Mouse (Mus musculus) 416B (cell line): ENCODE results near the gene Hbb-bs.
A peak's percentile ranks its signal among the peaks of the same experiment; 100 is the strongest.
"Not testable (repeated sequence)": the region's sequence is repeated elsewhere in the genome, so short reads cannot be mapped to it uniquely, and the experiment has no call there.

Experiments used
- DNase-seq: peaks from one replicate; pipeline ENCODE4 v3.0.0; 2011; ENCODE audit warnings: low read depth

Gene Hbb-bs

DNA sequence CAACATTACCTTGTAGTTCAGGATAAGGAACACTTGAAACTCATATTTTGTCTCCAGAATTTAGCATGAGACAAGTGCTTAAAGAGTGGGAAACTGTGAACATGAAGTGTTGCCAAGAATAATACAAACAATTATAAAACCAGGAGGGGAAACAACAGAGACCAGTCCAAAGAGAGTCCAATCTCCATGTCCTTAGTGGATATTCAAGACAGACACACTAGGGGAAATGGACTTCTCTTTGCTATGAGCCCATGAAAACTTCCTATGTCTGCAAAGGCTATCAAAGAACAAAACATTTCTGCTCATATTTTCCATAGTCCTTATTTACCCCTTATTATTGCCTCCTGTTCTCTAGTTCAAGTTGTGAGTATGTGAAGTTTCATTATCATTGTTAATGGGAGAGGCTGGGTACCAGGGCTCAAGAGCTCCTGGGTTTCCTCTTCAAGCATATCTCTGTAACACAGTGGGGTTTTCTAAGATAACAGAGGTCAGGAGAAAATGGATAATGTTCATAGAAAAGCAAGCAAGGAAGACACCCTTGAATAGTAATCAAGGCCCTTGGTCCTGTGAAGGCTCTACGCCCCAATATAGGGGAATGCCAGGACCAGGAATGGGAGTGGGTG is 16.6 kb downstream of the Hbb-bs start:
- DNase-seq, result peak; percentile 30

DNA sequence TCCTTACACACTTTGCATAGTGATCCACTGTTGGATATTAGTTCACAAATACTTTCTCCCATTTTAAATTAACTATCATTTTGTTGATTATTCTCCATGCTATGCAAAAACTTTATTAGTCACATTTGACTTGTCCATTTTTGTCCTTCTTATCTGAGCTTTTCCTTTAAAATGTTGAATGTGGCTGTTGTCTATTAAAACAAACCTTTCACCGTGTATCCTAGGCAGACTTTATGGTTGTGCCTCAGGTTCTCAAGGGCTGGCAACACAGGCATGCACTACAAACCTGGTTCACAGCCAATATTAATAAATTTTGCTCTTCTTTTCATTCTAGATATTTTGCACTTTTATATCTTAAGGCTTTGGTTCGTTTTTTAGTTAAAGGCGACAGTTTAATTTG is 17.1 kb downstream of the Hbb-bs start:
- DNase-seq, result no peak

DNA sequence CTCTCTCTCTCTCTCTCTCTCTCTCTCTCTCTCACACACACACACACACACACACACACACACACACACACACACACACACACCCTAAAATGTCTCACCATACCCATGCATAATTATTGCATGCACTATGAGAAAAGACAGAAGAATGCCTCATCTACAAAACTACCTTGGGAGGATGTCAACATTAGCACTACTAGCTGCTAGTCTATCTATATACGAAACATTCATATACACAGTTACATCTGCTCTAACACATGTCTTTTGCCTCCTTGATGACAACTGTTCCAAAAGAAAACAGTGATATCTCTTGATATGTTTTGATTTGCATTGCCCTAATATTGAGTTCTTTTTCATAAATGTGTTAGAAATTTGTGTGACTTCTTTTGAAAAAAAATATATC is 17.6 kb downstream of the Hbb-bs start:
- DNase-seq, result no peak

DNA sequence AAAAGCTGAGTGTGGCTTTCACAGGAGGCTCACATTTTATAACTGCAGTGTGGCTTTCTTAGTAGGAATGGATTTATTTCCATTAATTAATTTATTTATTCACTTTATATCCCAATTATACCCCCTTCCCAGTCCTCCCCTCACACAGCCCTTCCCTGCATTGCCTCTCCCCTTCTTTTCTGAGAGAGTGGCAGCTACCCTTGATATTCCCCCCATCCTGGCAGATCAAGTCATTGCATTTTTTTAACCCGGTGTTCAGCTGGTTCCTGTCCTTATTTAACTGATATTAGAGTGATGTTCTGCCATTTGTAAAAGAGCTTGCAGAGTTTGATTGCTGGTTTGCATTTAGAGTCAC is 18.1 kb downstream of the Hbb-bs start:
- DNase-seq, result no peak

DNA sequence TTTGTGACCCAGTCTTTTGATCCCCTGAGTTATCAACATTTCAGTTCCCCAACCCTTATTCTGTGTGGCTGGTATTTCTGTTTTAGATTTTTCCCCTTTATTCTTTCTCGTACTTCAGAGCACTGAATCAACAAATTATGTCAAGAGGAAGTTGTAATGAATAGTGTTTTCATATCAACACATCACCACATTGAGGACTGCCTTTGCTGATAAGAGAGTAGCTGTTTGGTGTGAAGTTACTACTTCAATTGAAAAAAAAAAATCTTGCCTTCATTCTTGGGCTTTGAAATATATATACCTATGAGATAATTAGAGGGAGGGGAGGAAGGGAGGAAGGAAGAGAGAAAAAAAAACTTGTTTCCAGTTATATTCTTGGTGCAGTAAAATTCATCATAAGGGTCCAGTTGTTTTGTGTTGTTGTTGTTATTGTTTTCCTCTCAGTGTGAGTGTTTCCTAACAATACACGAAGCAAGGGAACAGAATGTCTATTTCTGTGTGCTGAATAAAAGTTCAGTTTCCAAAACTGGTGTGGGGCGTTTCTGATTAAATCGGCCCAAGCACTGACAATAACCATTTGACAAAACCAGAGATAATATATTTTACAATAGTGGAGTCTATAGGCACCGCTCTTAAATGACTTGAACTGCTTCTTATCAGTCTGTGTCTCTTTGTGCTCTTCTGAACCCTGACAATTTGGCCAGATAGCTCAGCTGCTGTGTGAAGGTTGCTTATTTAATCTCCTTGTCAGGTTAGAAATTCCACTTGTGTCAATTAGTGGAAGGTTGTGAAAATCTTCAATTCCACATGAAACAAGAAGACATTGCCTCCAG is 18.7 kb downstream of the Hbb-bs start:
- DNase-seq, result peak; percentile 88

DNA sequence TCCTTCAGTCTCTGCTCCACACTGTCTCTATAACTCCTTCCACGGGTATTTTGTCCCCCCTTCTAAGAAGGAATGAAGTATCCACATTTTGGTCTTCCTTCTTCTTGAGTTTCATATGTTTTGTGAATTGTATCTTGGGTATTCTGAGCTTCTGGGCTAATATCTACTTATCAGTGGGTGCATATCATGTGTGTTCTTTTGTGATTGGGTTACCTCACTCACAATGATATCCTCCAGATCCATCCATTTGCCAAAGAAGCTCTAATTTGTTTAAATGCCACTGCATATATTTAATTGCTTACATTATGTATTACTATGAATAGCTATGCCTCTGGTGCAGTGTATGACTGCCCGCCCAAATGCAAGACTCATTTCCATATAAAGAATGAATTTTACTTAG is 19.8 kb downstream of the Hbb-bs start:
- DNase-seq, result not testable (repeated sequence)

DNA sequence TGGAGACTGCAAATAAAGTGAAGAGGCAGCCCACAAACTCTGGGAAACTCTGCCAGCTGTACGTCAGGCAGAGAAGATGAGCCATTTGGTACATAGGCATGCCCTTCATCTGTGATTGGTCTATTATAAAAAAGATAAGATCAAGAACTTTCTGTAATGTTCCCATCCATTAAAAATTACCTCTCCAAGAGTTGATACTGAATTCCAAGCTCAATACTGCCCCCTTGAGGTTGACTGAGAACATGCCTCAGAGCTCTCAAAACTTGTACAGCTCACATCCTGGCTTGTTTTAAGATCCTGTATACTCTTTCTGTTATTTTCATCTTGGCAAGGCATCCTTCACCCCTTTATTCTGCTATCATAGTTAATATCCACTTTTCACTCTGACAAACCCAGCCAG is 21.0 kb downstream of the Hbb-bs start:
- peak; percentile 81 for DNase-seq

DNA sequence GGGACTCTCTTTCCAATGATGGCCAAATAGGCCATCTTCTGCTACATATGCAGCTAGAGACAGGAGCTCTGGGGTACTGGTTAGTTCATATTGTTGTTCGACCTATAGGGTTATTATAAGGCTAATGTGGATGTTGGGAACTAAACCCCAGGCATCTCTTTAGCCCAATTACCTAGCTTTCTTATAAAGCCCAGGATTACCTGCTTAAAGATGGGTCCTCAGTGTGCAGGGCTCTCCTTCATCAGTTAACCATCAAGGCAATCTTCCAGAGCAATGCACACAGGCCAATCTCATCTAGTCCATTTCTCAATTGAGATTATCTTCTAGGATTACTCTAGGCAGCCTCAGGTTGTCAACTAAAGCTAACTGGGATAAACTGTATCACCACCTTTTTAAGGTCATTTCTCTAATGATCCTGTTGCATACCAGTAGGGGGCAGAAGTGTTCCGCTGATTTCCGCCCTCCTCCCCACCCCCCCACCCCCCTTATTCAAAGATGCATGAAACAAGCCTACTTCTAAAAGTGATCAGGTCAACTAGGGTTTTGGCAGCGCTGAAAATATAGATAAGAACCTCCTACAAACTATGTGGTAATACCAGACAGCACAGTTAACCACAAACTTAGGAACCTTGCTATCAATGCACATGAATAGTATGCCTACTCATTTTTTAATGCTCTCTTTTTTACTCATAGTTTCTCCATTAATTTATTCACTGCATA is 35.1 kb downstream of the Hbb-bs start:
- peak; percentile 93 for DNase-seq

DNA sequence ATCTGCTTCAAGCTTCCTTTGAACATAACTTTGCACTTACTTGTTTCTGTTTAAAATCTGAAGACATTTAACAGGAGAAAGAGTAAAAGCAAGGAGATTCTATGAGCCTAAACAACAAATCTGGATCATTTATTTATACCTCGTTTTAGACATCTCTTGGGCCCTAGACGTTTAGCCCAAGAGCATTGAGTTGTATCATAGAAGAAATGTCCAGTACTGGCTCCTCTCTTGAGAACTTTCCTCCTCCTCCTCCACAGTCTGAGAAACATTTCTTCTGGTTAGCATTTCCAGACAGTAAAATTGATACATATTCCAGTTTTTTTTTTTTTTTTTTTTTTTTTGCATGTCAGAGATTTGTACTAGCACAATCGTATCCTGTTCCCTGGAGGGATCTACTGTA is 36.2 kb downstream of the Hbb-bs start, which contains the start of gene Olfr67:
Gene Olfr67 (minus strand): TSS at position 101 of the 400 bp plus-strand sequence.
- DNase-seq, result no peak

DNA sequence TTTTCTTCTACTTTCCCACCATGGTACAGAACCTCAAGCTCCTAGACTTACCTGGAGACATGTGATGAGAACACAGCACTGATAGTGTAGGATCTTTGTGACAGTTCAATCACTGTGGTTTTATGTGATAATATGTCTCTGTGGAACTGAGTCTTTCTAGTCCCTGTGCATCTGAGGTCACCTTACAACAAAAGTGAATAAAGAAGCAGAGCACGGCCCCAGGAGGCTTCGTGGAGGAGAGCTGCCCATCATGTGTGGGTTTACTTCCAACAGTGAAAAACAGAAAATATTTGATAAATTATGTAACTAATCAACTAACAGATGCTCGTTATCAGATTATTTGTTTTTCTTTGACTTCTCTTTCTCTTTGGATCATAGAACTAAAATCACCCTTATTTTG is 48.3 kb downstream of the Hbb-bs start, which contains the start of gene Olfr68:
Gene Olfr68 (minus strand): TSS at position 101 of the 400 bp plus-strand sequence.
- no peak for DNase-seq

DNA sequence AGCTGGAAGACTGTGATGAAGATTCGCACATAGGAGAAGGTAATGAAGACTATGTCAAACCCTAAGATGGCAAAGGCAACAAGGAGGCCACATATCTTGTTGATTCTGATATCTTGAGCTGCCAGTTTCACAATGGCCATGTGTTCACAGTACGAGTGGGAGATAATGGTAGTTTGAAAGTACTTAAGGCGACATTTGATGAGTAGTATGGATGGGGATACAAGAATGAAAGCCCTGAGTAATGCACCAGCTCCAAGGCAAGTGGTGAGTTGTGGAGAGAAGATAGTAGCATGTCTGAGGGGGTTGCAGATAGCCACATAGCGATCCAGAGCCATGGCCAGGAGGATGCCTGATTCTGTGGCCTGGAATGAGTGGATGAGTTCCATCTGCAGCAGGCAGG is 50.2 kb downstream of the Hbb-bs start:
- DNase-seq, result not testable (repeated sequence)
